Mouse (Mus musculus) liver, embryonic 14 days (tissue): ENCODE data around the gene Pdha2. TPM values are rescaled to one million over a fixed set of nuclear protein-coding genes. Genes with fewer than 3 reads are reported as not detected.

Experiments
- polyA plus RNA-seq: library from polyadenylated mRNA; depleted of rRNA; stranded (reverse); fragments of >200 nt; gene quantifications from 2 replicates; pipeline ENCODE4 v1.2.3, GENCODE M21; 2012; rRNA removed

Gene Pdha2
- not detected in 2 replicates for polyA plus RNA-seq

DNA sequence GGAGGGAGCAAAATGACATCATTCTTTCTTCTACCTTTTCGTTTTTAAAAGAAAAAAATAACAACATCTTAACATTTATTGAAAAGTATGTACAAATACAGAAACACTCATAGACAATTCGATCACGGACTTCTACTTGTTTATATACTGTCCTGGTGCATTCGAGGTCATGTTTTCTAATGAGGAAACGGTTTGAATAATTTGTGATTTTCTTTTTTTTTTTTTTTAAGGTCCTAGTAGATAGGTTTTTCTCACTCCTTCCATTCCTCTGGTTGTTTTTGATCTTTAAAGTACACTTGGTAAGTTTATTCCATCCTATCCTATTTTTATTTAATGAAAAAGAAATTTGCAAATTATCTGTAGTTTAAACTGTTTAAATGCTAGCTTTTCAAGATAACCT lies at the start of gene Pdha2:
Pdha2 (minus strand) TSS at position 101 of the 400 bp plus-strand sequence.

